Mouse (Mus musculus) CH12.LX (cell line): ENCODE results near the gene Pde4b. TPM values are rescaled to one million over a fixed set of nuclear protein-coding genes. Genes with fewer than 3 reads are reported as not detected.

Experiments
- DNase-seq: peaks from one replicate; pipeline ENCODE4 v3.0.0-alpha.2; 2013; ENCODE audit errors: extremely low read depth
- H3K27ac ChIP-seq: 2 replicates; pipeline ENCODE4 v1.5.1; 2012; ENCODE audit warnings: low read depth, mild to moderate bottlenecking, control low read depth, moderate library complexity; ENCODE audit not compliant: insufficient read depth
- H3K27me3 ChIP-seq: replicated peaks from 2 replicates; pipeline ENCODE3; 2012; ENCODE audit warnings: inconsistent platforms
- H3K36me3 ChIP-seq, 2 experiments: replicated peaks in 1 of 2; 2 replicates each; pipeline versions ENCODE3 to v1.6.1; 2012; ENCODE audit warnings: inconsistent platforms in 1 of 2, low read length in 1 of 2, mild to moderate bottlenecking in 1 of 2, mixed read lengths in 1 of 2, moderate library complexity in 1 of 2; ENCODE audit not compliant: control insufficient read depth in 1 of 2, insufficient read depth in 1 of 2
- H3K4me1 ChIP-seq, 2 experiments: 2 replicates each; pipeline ENCODE4 v1.6.1; 2012; ENCODE audit warnings: inconsistent platforms in 1 of 2, moderate library complexity in 1 of 2; ENCODE audit not compliant: insufficient read depth in 2 of 2, control insufficient read depth in 1 of 2
- H3K4me2 ChIP-seq: 2 replicates; pipeline ENCODE4 v1.6.1; 2012; ENCODE audit warnings: low read depth, mild to moderate bottlenecking, control low read depth; ENCODE audit not compliant: poor library complexity, insufficient read depth, severe bottlenecking
- H3K4me3 ChIP-seq, 3 experiments: fragments of 150-350 bp in 1 of 3; sonication (generic) in 1 of 3; replicated peaks in 1 of 3; 2 replicates each; pipeline versions ENCODE3 to v1.5.1; 2011 to 2012; ENCODE audit warnings: low read depth in 2 of 3, low read length in 2 of 3, mild to moderate bottlenecking in 2 of 3, moderate library complexity in 2 of 3, control low read depth in 1 of 3, improper control_type of control experiment in 1 of 3, inconsistent platforms in 1 of 3, mixed read lengths in 1 of 3; ENCODE audit not compliant: poor library complexity in 1 of 3
- H3K79me2 ChIP-seq: replicated peaks from 2 replicates; pipeline ENCODE4 v1.6.1; 2012; ENCODE audit warnings: mild to moderate bottlenecking, moderate library complexity; ENCODE audit not compliant: control insufficient read depth, poor library complexity, insufficient read depth, severe bottlenecking; ENCODE audit errors: extremely low read depth
- H3K9ac ChIP-seq: 2 replicates; pipeline ENCODE4 v1.6.1; 2012; ENCODE audit warnings: low read depth, mild to moderate bottlenecking, control low read depth, moderate library complexity; ENCODE audit not compliant: insufficient read depth
- H3K9me3 ChIP-seq: replicated peaks from 2 replicates; pipeline ENCODE3; 2012; ENCODE audit warnings: low read length, inconsistent platforms, mixed read lengths
- BHLHE40 ChIP-seq: IDR thresholded peaks from 2 replicates; pipeline ENCODE4 v1.6.1; 2011; ENCODE audit warnings: mild to moderate bottlenecking, low read depth, low read length, improper control_type of control experiment
- CHD2 ChIP-seq: IDR thresholded peaks from 2 replicates; pipeline ENCODE4 v1.6.1; 2011; ENCODE audit warnings: low read length, improper control_type of control experiment
- E2F4 ChIP-seq: IDR thresholded peaks from 2 replicates; pipeline ENCODE4 v1.6.1; 2011; ENCODE audit warnings: low read depth, low read length, improper control_type of control experiment; ENCODE audit not compliant: insufficient replicate concordance
- EP300 ChIP-seq: IDR thresholded peaks from 2 replicates; pipeline ENCODE4 v1.6.1; 2011; ENCODE audit warnings: low read length, improper control_type of control experiment
- GABPA ChIP-seq: IDR thresholded peaks from 2 replicates; pipeline ENCODE4 v1.6.1; 2012; ENCODE audit warnings: low read depth, low read length, improper control_type of control experiment, inconsistent platforms; ENCODE audit not compliant: insufficient replicate concordance
- HCFC1 ChIP-seq: IDR thresholded peaks from 2 replicates; pipeline ENCODE4 v1.6.1; 2012; ENCODE audit warnings: low read depth, mild to moderate bottlenecking, inconsistent platforms, low read length, improper control_type of control experiment
- JUND ChIP-seq: conservative IDR thresholded peaks from 2 replicates; pipeline ENCODE4 v1.6.1; 2011; ENCODE audit warnings: low read depth, low read length, improper control_type of control experiment
- MAFK ChIP-seq: IDR thresholded peaks from 2 replicates; pipeline ENCODE4 v1.6.1; 2011; ENCODE audit warnings: low read length, improper control_type of control experiment; ENCODE audit not compliant: insufficient replicate concordance
- MXI1 ChIP-seq: IDR thresholded peaks from 2 replicates; pipeline ENCODE4 v1.6.1; 2011; ENCODE audit warnings: mild to moderate bottlenecking, low read depth, low read length, improper control_type of control experiment
- MYC ChIP-seq: IDR thresholded peaks from 2 replicates; pipeline ENCODE4 v1.6.1; 2011; ENCODE audit warnings: low read depth, mild to moderate bottlenecking, improper control_type of control experiment, low read length
- NRF1 ChIP-seq: IDR thresholded peaks from 2 replicates; pipeline ENCODE4 v1.6.1; 2014; ENCODE audit warnings: low read depth, mild to moderate bottlenecking, inconsistent platforms, low read length, improper control_type of control experiment, moderate library complexity
- POLR2A ChIP-seq: IDR thresholded peaks from 2 replicates; pipeline ENCODE4 v1.6.1; 2011; ENCODE audit warnings: low read depth, mild to moderate bottlenecking, improper control_type of control experiment, low read length
- RAD21 ChIP-seq: IDR thresholded peaks from 2 replicates; pipeline ENCODE4 v1.6.1; 2011; ENCODE audit warnings: low read depth, mild to moderate bottlenecking, low read length, improper control_type of control experiment, moderate library complexity
- RCOR1 ChIP-seq: conservative IDR thresholded peaks from 2 replicates; pipeline ENCODE4 v1.6.1; 2012; ENCODE audit warnings: low read depth, mild to moderate bottlenecking, inconsistent platforms, low read length, improper control_type of control experiment
- SIN3A ChIP-seq: IDR thresholded peaks from 2 replicates; pipeline ENCODE4 v1.6.1; 2012; ENCODE audit warnings: low read length, improper control_type of control experiment, inconsistent platforms
- TBP ChIP-seq: conservative IDR thresholded peaks from 2 replicates; pipeline ENCODE4 v1.6.1; 2011; ENCODE audit warnings: low read depth, low read length, improper control_type of control experiment
- UBTF ChIP-seq: IDR thresholded peaks from 2 replicates; pipeline ENCODE4 v1.6.1; 2012; ENCODE audit warnings: low read depth, mild to moderate bottlenecking, inconsistent platforms, low read length, improper control_type of control experiment, moderate library complexity
- ZC3H11A ChIP-seq: IDR thresholded peaks from 2 replicates; pipeline ENCODE4 v1.6.1; 2012; ENCODE audit warnings: low read depth, mild to moderate bottlenecking, inconsistent platforms, low read length, improper control_type of control experiment
- ZKSCAN1 ChIP-seq: IDR thresholded peaks from 2 replicates; pipeline ENCODE4 v1.6.1; 2012; ENCODE audit warnings: low read depth, inconsistent platforms, low read length, improper control_type of control experiment, borderline replicate concordance
- ZMIZ1 ChIP-seq: IDR thresholded peaks from 2 replicates; pipeline ENCODE4 v1.6.1; 2012; ENCODE audit warnings: low read depth, mild to moderate bottlenecking, inconsistent platforms, low read length, improper control_type of control experiment
- ZNF384 ChIP-seq: IDR thresholded peaks from 2 replicates; pipeline ENCODE4 v1.6.1; 2012; ENCODE audit warnings: low read depth, low read length, improper control_type of control experiment, inconsistent platforms
- dilution Hi-C: fragments of 300-500 bp; cut with MboI; formaldehyde crosslinking; loops from 2 replicates; pipeline ENCODE4 v1.14.3; 2020; ENCODE audit warnings: low sequenced_read_pairs; ENCODE audit not compliant: extremely low pct_unique_long_range_greater_than_20kb, extremely low pct_ligation_motif_present
- in situ Hi-C: fragments of 300-500 bp; cut with MboI; formaldehyde crosslinking; loops from 3 replicates; pipeline ENCODE4 v1.14.3; 2019; ENCODE audit warnings: low sequenced_read_pairs, low pct_ligation_motif_present, low pct_unique_long_range_greater_than_20kb, mixed read lengths
- polyA plus RNA-seq: library from polyadenylated mRNA; unstranded; fragments of >175 nt; gene quantifications from 2 replicates; pipeline ENCODE4 v1.2.1, GENCODE M21; 2012; ENCODE audit warnings: low read depth; ENCODE audit not compliant: insufficient read length
- total RNA-seq, 2 experiments: library from RNA; depleted of rRNA; stranded (reverse); fragments of 300-350 nt in 1 of 2; fragments of >200 nt in 1 of 2; gene quantifications; 2 replicates each; pipeline ENCODE4 v1.2.3; 2012 to 2014

The Pde4b gene
- total and polyA plus RNA-seq, 3 experiments, result 9.6 to 24.2 (median 21.8) TPM

- Histone ChIP-seq H3K4me2 (no peak overlapping the region), H3K79me2 (0 out of 2 replicates have a peak, but pooled peaks cover under 1% of the 10 kb centered on the region), H3K27me3 (no peaks in the 10 kb centered on the region), H3K36me3 (peaks cover 42 to 66% of the 10 kb centered on the region in 2 experiments), H3K4me3 (no peak overlapping the region), H3K4me1 (peaks cover 6 to 16% of the 10 kb centered on the region in 2 experiments; a peak in 3 of 4 replicates), H3K9ac (no peak overlapping the region), H3K9me3 (no peaks in the 10 kb centered on the region), H3K27ac (no peak overlapping the region)
- in situ Hi-C loops (no loop called here), dilution Hi-C loops (no loop called here)
- DNase-seq, result no peak
- no peak for TF ChIP-seq CHD2
These were observed 517.9 kb downstream of the Pde4b start for GRCm38 (mm10) chr4:102605231-102605630.

GRCm38 (mm10) chr4:102605722-102606341 is 518.5 kb downstream of the Pde4b start:
- DNase-seq, result no peak
- Histone ChIP-seq H3K9ac (no peak overlapping the region), H3K4me3 (no peak overlapping the region), H3K27me3 (no peaks in the 10 kb centered on the region), H3K9me3 (no peaks in the 10 kb centered on the region), H3K4me1 (peaks cover 6 to 16% of the 10 kb centered on the region in 2 experiments; a peak in 3 of 4 replicates), H3K79me2 (no peaks in the 10 kb centered on the region), H3K36me3 (peaks cover 41 to 60% of the 10 kb centered on the region in 2 experiments), H3K4me2 (no peak overlapping the region), H3K27ac (no peak overlapping the region)
- no peak for TF ChIP-seq E2F4
- no peak for TF ChIP-seq RCOR1
- no peak for TF ChIP-seq ZNF384
- TF ChIP-seq ZMIZ1, result no peak
- no peak for TF ChIP-seq JUND
- no peak for TF ChIP-seq BHLHE40
- TF ChIP-seq HCFC1, result no peak
- TF ChIP-seq TBP, result no peak
- TF ChIP-seq GABPA, result no peak
- TF ChIP-seq ZC3H11A, result no peak
- TF ChIP-seq SIN3A, result no peak
- TF ChIP-seq POLR2A, result no peak
- TF ChIP-seq UBTF, result no peak
- dilution Hi-C loops, result no loop called here
- in situ Hi-C loops, result no loop called here

GRCm38 (mm10) chr4:102606825-102607224 is 519.5 kb downstream of the Pde4b start:
- in situ Hi-C loops (no loop called here), dilution Hi-C loops (no loop called here)
- no peaks in the 10 kb centered on the region for H3K27me3 ChIP-seq
- peaks cover 6 to 16% of the 10 kb centered on the region in 2 experiments; a peak in 3 of 4 replicates for H3K4me1 ChIP-seq
- DNase-seq, result no peak
- H3K27ac ChIP-seq, result no peak overlapping the region
- peaks cover 37 to 50% of the 10 kb centered on the region in 2 experiments for H3K36me3 ChIP-seq
- H3K9ac ChIP-seq, result no peak overlapping the region
- no peaks in the 10 kb centered on the region for H3K9me3 ChIP-seq
- TF ChIP-seq NRF1 (no peak), RAD21 (no peak), TBP (no peak), SIN3A (no peak), CHD2 (no peak), MAFK (no peak), ZKSCAN1 (no peak), MYC (no peak), RCOR1 (no peak), JUND (no peak), EP300 (no peak), MXI1 (no peak), E2F4 (no peak)
- H3K79me2 ChIP-seq, result no peaks in the 10 kb centered on the region
- H3K4me2 ChIP-seq, result no peak overlapping the region
- no peak overlapping the region for H3K4me3 ChIP-seq
